Mouse (Mus musculus) activated CD4-positive, CD25-positive, alpha-beta regulatory T cell, adult 9 weeks (primary cell): ENCODE data around the gene Palm2. TPM values are rescaled to one million over a fixed set of nuclear protein-coding genes. Genes with fewer than 3 reads are reported as not detected.

Experiments
- polyA plus RNA-seq: library from polyadenylated mRNA; unstranded; fragments of 100-300 nt; shearing (Covaris generic); gene quantifications from one replicate; pipeline ENCODE4 v1.2.1, GENCODE M21; 2017

The Palm2 gene
- not detected for polyA plus RNA-seq

DNA sequence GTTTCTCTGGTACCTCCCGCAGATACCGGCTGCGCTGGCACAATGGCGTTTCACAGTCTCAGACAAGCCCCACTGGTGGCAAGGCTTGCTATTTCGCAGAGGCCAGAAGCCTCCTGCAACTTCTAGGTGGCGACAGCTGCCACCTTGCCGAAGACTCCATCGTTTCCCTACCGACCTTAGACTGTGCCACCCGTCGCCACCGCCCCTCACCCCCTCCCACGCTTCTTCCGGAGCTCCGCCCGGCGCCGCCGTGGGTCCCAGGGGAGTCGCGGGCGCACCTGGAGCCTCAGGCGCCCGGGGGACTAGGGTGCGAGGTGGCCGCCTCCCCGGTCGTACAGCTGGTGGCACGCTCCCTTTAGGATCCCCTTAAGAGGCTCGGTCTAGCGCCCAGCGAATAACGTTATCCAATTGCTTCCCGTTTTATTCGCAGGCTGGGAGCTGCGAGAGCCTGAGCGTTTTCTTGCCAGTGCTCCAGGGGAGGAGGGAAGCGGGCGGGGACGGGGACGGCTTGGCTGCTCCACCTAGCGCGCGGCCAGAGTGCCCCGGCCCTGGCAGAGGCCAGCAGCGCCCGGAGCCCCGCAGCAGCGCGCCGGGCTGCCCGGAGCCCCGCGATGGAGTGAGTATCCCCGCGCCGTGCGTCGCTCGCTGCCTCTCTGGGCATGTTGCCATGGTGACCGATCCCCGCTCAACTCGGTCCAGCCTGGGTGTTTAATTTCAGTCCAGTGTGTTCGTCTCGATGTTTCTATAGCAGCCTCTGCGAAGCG is at the start of gene Palm2:
TSS of gene Palm2 (plus strand) at position 307 of the 764 bp plus-strand sequence.

DNA sequence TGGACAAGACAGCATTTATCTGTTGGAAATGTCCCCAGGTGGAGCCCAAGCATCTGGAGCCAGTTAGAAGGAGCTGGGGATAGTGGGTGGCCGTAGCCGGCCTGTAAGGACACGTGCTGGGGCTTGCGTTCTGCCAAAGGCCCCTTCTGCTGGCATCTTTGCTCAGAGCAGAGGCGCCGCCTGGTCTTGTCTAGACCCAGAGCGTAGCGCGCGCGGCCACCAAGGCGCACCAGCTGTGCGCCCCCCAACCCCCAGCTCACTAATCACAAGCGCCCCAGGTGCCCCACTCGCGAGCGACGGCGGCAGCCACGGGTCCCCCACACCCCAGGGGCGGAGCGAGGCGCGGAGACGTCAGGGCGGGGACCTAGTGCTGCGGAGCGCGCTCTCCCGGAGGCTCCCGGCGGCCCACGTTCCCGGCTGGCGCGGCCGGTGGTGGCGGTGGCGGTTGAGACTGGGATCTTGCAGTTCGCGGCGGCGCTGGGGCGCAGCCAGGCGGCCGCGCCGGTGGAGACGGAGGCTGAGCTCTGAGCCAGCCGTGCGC is 133.7 kb downstream of the Palm2 start, which contains the start of gene Pakap:
TSS of gene Pakap (plus strand) at position 514 of the 541 bp plus-strand sequence.

DNA sequence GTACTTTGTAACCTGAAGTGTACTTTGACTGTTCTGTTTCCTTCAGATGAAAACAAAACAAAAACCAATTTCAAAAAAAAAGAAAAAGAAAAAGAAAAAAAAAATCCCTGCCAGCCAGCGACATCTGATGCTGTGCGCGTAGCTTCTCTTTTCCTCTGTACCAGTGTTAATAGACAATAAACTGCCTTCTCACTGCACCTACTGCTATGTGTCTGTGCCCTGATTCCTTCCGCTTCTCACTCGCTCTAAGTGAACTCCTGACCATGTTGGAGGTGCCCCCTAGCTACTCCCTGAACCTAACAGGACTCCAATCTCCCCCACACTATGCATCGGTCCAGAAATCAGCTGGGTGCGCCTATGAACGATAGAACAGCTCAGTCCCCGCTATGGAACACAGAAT is 283.3 kb downstream of the Palm2 start, which contains the start of gene Akap2:
TSS of gene Akap2 (plus strand) at position 304 of the 400 bp plus-strand sequence.

Other genes with a start within 250 kb of the Palm2 start
- gene Ptpn3, start 132.4 kb upstream of the Palm2 start, polyA plus RNA-seq: 2.1 TPM
- gene Pakap, start 133.9 kb downstream of the Palm2 start, polyA plus RNA-seq: 4.9 TPM